Mouse (Mus musculus) heart, postnatal 14 days (tissue): ENCODE data around the gene Zc3h8. TPM values are rescaled to one million over a fixed set of nuclear protein-coding genes. Genes with fewer than 3 reads are reported as not detected.

Experiments used
- DNase-seq, 2 experiments: peaks; one replicate each; pipeline ENCODE4 v3.0.0; 2021 to 2022
- intact Hi-C: fragments of 180-260 bp; cut with DNase I; formaldehyde crosslinking; loops from one replicate; pipeline ENCODE4 v1.15.1; 2025
- microRNA-seq, 2 experiments: library from miRNA; unstranded; fragments of <30 nt; microRNA quantifications; one replicate each; pipeline ENCODE4 v1.2.0; 2021 to 2022
- total RNA-seq, 2 experiments: library from RNA; stranded (reverse); gene quantifications; 2 replicates each; pipeline ENCODE4 v1.2.3; 2021

Zc3h8 gene
- total RNA-seq, 2 experiments from 2014 or later = 3.2 to 4.3 TPM

GRCm38 (mm10) chr2:128902843-128903242 lies 41.0 kb downstream of the Zc3h8 start:
- no peak for DNase-seq
- intact Hi-C loops = no loop called here

GRCm38 (mm10) chr2:128892180-128892721 lies 51.6 kb downstream of the Zc3h8 start:
- DNase-seq = no peak
- intact Hi-C loops = no loop called here

- intact Hi-C loops = no loop called here
- no peak for DNase-seq
Observed at GRCm38 (mm10) chr2:128890661-128891335, 53.1 kb downstream of the Zc3h8 start.

GRCm38 (mm10) chr2:128887866-128888550 lies 55.9 kb downstream of the Zc3h8 start:
- no peak for DNase-seq
- intact Hi-C loops = no loop called here

GRCm38 (mm10) chr2:128885225-128885811 lies 58.6 kb downstream of the Zc3h8 start:
- intact Hi-C loops = no loop called here
- DNase-seq = no peak

- DNase-seq = no peak
- intact Hi-C loops = no loop called here
Observed at GRCm38 (mm10) chr2:128881236-128881635, 62.6 kb downstream of the Zc3h8 start.

Small RNA genes within 50 kb of the gene (microRNA-seq; reads per million reads assigned to microRNA genes)
- gene Gm22859 = 0 reads per million in 2 experiments

Other genes with a start within 250 kb of the Zc3h8 start
- gene Mertk, start 245.1 kb downstream of the Zc3h8 start, total RNA-seq = 1 to 10 TPM; 6.5 to 8.0 TPM
- 10 to 100 TPM; 23.3 to 23.4 TPM for gene Tmem87b, start 126.0 kb downstream of the Zc3h8 start, total RNA-seq
- gene Fbln7, start 81.1 kb downstream of the Zc3h8 start, total RNA-seq = under 1 TPM; 0.73 to 0.98 TPM
- 1 to 10 TPM; 3.6 to 4.8 TPM for gene Zc3h6, start 23.3 kb upstream of the Zc3h8 start, total RNA-seq
- 10 to 100 TPM; 10.1 to 10.6 TPM for gene Gm10762, start 23.6 kb upstream of the Zc3h8 start, total RNA-seq
- gene Vinac1, start 104.1 kb upstream of the Zc3h8 start, total RNA-seq = not detected
- 10 to 100 TPM; 14.0 to 17.3 TPM for gene Ttl, start 121.9 kb upstream of the Zc3h8 start, total RNA-seq
- gene Polr1b, start 156.9 kb upstream of the Zc3h8 start, total RNA-seq = 10 to 100 TPM in 1 of 2 experiments, 1 to 10 TPM in 1; 9.9 to 10.3 TPM
- gene Chchd5, start 185.6 kb upstream of the Zc3h8 start, total RNA-seq = 10 to 100 TPM; 10.9 to 11.9 TPM